Mouse (Mus musculus): Measurements from ENCODE around the gene Gm10128. TPM values are rescaled to one million over a fixed set of nuclear protein-coding genes. Genes with fewer than 3 reads are reported as not detected.

Gene Gm10128
- not detected in 2 replicates for polyA plus RNA-seq (2015; fragmentation: Nextera tagmentation; extraction: Ambion mirVana)

GRCm38 (mm10) chr14:7643872-7644271 is at the start of gene Gm10128:
Gene Gm10128, minus strand, starts transcription at chr14:7643972.

GRCm38 (mm10) chr14:7595492-7595891 is 48.3 kb downstream of the Gm10128 start, which contains the start of gene Gm10338:
Gene Gm10338, minus strand, starts transcription at chr14:7595592.

Other genes starting within 250 kb of the Gm10128 start
- not detected in 2 replicates for gene Gm3755, start 193.1 kb downstream of the Gm10128 start, polyA plus RNA-seq (2015; fragmentation: Nextera tagmentation; extraction: Ambion mirVana)
- gene Gm3752, start 160.2 kb downstream of the Gm10128 start, polyA plus RNA-seq (2015; fragmentation: Nextera tagmentation; extraction: Ambion mirVana), result 0.33 and 0.79 TPM in 2 replicates
- 0.43 and 0.50 TPM in 2 replicates for gene Gm3558, start 75.4 kb downstream of the Gm10128 start, polyA plus RNA-seq (2015; fragmentation: Nextera tagmentation; extraction: Ambion mirVana)
- not detected in 2 replicates for gene Gm10338, start 48.4 kb downstream of the Gm10128 start, polyA plus RNA-seq (2015; fragmentation: Nextera tagmentation; extraction: Ambion mirVana)
- not detected in 2 replicates for gene Gm26661, start 147.6 kb upstream of the Gm10128 start, polyA plus RNA-seq (2015; fragmentation: Nextera tagmentation; extraction: Ambion mirVana)
- gene Flnb, start 174.0 kb upstream of the Gm10128 start, polyA plus RNA-seq (2015; fragmentation: Nextera tagmentation; extraction: Ambion mirVana), result 6.7 and 8.1 TPM in 2 replicates

Measured in adrenal gland, postnatal 0 days (tissue).